Mouse (Mus musculus) embryonic facial prominence, embryonic 14.5 days (tissue): ENCODE measurements around the gene Zbed4. TPM values are rescaled to one million over a fixed set of nuclear protein-coding genes. Genes with fewer than 3 reads are reported as not detected.
"Not testable (repeated sequence)": the region's sequence is repeated elsewhere in the genome, so short reads cannot be mapped to it uniquely, and the experiment has no call there.

Source experiments
- ATAC-seq: fragments of 200-750 bp; cut with Nextera tagmentation; 2 replicates; pipeline ENCODE4 v1.8.0; 2017; ENCODE audit warnings: low read depth, moderate number of reproducible peaks, moderate TSS enrichment
- DNase-seq: peaks from one replicate; pipeline ENCODE4 v3.0.0-alpha.2; 2015; ENCODE audit warnings: low spot score
- H3K27ac ChIP-seq: fragments of 300-500 bp; sonication (generic); replicated peaks from 2 replicates; pipeline ENCODE4 v1.5.1; 2014; ENCODE audit warnings: low read depth, mild to moderate bottlenecking, low read length, moderate library complexity
- H3K27me3 ChIP-seq: fragments of 300-500 bp; sonication (generic); replicated peaks from 2 replicates; pipeline ENCODE4 v1.6.1; 2014; ENCODE audit warnings: low read length; ENCODE audit not compliant: control insufficient read depth, insufficient read depth
- H3K36me3 ChIP-seq: fragments of 300-500 bp; sonication (generic); 2 replicates; pipeline ENCODE4 v1.6.1; 2014; ENCODE audit warnings: low read length, mixed read lengths; ENCODE audit not compliant: control insufficient read depth, insufficient read depth
- H3K4me1 ChIP-seq: fragments of 300-500 bp; sonication (generic); 2 replicates; pipeline ENCODE4 v1.6.1; 2014; ENCODE audit warnings: antibody characterized with exemption, low read length; ENCODE audit not compliant: control insufficient read depth, insufficient read depth
- H3K4me2 ChIP-seq: fragments of 300-500 bp; sonication (generic); 2 replicates; pipeline ENCODE4 v1.6.1; 2014; ENCODE audit warnings: low read depth, mild to moderate bottlenecking, low read length, moderate library complexity, mixed read lengths
- H3K4me3 ChIP-seq: fragments of 300-500 bp; sonication (generic); 2 replicates; pipeline ENCODE4 v1.5.1; 2014; ENCODE audit warnings: low read depth, mild to moderate bottlenecking, low read length
- H3K9ac ChIP-seq: fragments of 300-500 bp; sonication (generic); 2 replicates; pipeline ENCODE4 v1.6.1; 2014; ENCODE audit warnings: low read depth, mild to moderate bottlenecking, low read length, moderate library complexity, mixed read lengths
- H3K9me3 ChIP-seq: fragments of 300-500 bp; sonication (generic); 2 replicates; pipeline ENCODE4 v1.6.1; 2016; ENCODE audit warnings: low read length; ENCODE audit not compliant: control insufficient read depth
- WGBS: fragments of 180-500 bp; shearing (Covaris S2); extraction: QIAGEN DNeasy Blood & Tissue Kit; methylation state at CpG from one replicate; pipeline ENCODE4 v1.1.7; 2014; 5-methylcytosine and 5-hydroxymethylcytosine counted together
- polyA plus RNA-seq: library from polyadenylated mRNA; unstranded; fragments of >200 nt; fragmentation: Nextera tagmentation; extraction: Ambion mirVana; gene quantifications from 2 replicates; pipeline ENCODE4 v1.2.1, GENCODE M21; 2014

The Zbed4 gene
- polyA plus RNA-seq, 1 experiment from 2014 or later: 14.9 TPM

- no peak for ATAC-seq
- peaks cover 11% of the 10 kb centered on the region for H3K4me1 ChIP-seq
Observed at GRCm38 (mm10) chr15:88732405-88733020, 18.9 kb upstream of the Zbed4 start.

GRCm38 (mm10) chr15:88733041-88733751 lies 18.3 kb upstream of the Zbed4 start:
- H3K4me2 ChIP-seq: peak overlapping the region; percentile 84
- H3K9me3 ChIP-seq: no peaks in the 10 kb centered on the region
- DNase-seq (peak; percentile 76), ATAC-seq (peak; percentile 54)
- under 1% methylated on average over 19 of the region's 86 CpGs for WGBS
- H3K4me1 ChIP-seq: peaks cover 11% of the 10 kb centered on the region
- peak overlapping the region; percentile 99 for H3K9ac ChIP-seq
- no peaks in the 10 kb centered on the region for H3K27me3 ChIP-seq
- peak overlapping the region; percentile 98 for H3K4me3 ChIP-seq
- peaks cover 23% of the 10 kb centered on the region for H3K36me3 ChIP-seq
- peak overlapping the region; percentile 86 for H3K27ac ChIP-seq

More at GRCm38 (mm10) chr15:88732405-88733020, 18.9 kb upstream of the Zbed4 start:
- H3K9ac ChIP-seq: peak overlapping the region; percentile 99
- H3K9me3 ChIP-seq: no peaks in the 10 kb centered on the region
- H3K4me2 ChIP-seq: peak overlapping the region; percentile 84
- 17% methylated on average over 15 of the region's 15 CpGs for WGBS
- no peaks in the 10 kb centered on the region for H3K27me3 ChIP-seq
- peak overlapping the region; percentile 86; the same call in 1 of the 2 replicates for H3K27ac ChIP-seq
- peak overlapping the region; percentile 98 for H3K4me3 ChIP-seq
- H3K36me3 ChIP-seq: peaks cover 27% of the 10 kb centered on the region
- no peak for DNase-seq

- peak; percentile 92 for DNase-seq
- Histone ChIP-seq H3K9me3 (no peaks in the 10 kb centered on the region), H3K9ac (peak within 1 kb of the TSS; percentile 99), H3K27me3 (no peaks in the 10 kb centered on the region), H3K4me2 (peak within 1 kb of the TSS; percentile 84), H3K36me3 (peaks cover 15% of the 10 kb centered on the region), H3K4me3 (peak within 1 kb of the TSS; percentile 98), H3K27ac (peak within 1 kb of the TSS; percentile 86), H3K4me1 (peaks cover 11% of the 10 kb centered on the region)
- ATAC-seq: peak; percentile 93
- 0% methylated on average over 36 of the region's 103 CpGs for WGBS
Observed at GRCm38 (mm10) chr15:88733834-88734571, 17.5 kb upstream of the Zbed4 start, which contains the start of gene Brd1. Gene Brd1 (minus strand): TSS chr15:88734233.

GRCm38 (mm10) chr15:88736166-88736565 lies 15.3 kb upstream of the Zbed4 start:
- no peak for DNase-seq
- H3K36me3 ChIP-seq: no peaks in the 10 kb centered on the region
- H3K9me3 ChIP-seq: no peaks in the 10 kb centered on the region
- peaks cover 11% of the 10 kb centered on the region for H3K4me1 ChIP-seq
- no peak overlapping the region for H3K4me2 ChIP-seq
- WGBS: 67% methylated on average over 4 of the region's 4 CpGs
- H3K27me3 ChIP-seq: no peaks in the 10 kb centered on the region
- H3K4me3 ChIP-seq: no peak overlapping the region
- no peak for ATAC-seq
- no peak overlapping the region for H3K27ac ChIP-seq
- no peak overlapping the region for H3K9ac ChIP-seq

GRCm38 (mm10) chr15:88738466-88738865 lies 13.0 kb upstream of the Zbed4 start:
- WGBS: 68% methylated on average over 2 of the region's 2 CpGs
- Histone ChIP-seq H3K27me3 (no peaks in the 10 kb centered on the region), H3K4me1 (no peaks in the 10 kb centered on the region), H3K4me3 (no peak overlapping the region), H3K9me3 (no peaks in the 10 kb centered on the region), H3K36me3 (no peaks in the 10 kb centered on the region), H3K9ac (no peak overlapping the region), H3K4me2 (no peak overlapping the region), H3K27ac (no peak overlapping the region)
- no peak for DNase-seq
- no peak for ATAC-seq

- H3K27ac ChIP-seq: no peak overlapping the region
- H3K4me1 ChIP-seq: no peaks in the 10 kb centered on the region
- no peak for DNase-seq
- ATAC-seq: no peak
- no peaks in the 10 kb centered on the region for H3K27me3 ChIP-seq
- H3K4me3 ChIP-seq: no peak overlapping the region
- H3K4me2 ChIP-seq: no peak overlapping the region
- no peak overlapping the region for H3K9ac ChIP-seq
- no peaks in the 10 kb centered on the region for H3K9me3 ChIP-seq
- H3K36me3 ChIP-seq: no peaks in the 10 kb centered on the region
- WGBS: 58% methylated on average over 6 of the region's 6 CpGs
Observed at GRCm38 (mm10) chr15:88741366-88741765, 10.1 kb upstream of the Zbed4 start.

GRCm38 (mm10) chr15:88743371-88743770 lies 8.1 kb upstream of the Zbed4 start:
- not testable (repeated sequence) for H3K4me2 ChIP-seq, ATAC-seq, H3K4me1 ChIP-seq, H3K36me3 ChIP-seq, H3K4me3 ChIP-seq, H3K27me3 ChIP-seq, H3K27ac ChIP-seq, H3K9me3 ChIP-seq, H3K9ac ChIP-seq, DNase-seq
- 87% methylated on average over 5 of the region's 5 CpGs for WGBS

GRCm38 (mm10) chr15:88745347-88745746 lies 6.1 kb upstream of the Zbed4 start:
- Histone ChIP-seq H3K4me1 (no peaks in the 10 kb centered on the region), H3K27me3 (no peaks in the 10 kb centered on the region), H3K36me3 (no peaks in the 10 kb centered on the region), H3K4me3 (no peak overlapping the region), H3K9ac (no peak overlapping the region), H3K4me2 (no peak overlapping the region), H3K9me3 (no peaks in the 10 kb centered on the region), H3K27ac (no peak overlapping the region)
- ATAC-seq (no peak), DNase-seq (no peak)
- WGBS: 78% methylated on average over 3 of the region's 3 CpGs
